Mouse (Mus musculus) cerebellum, postnatal 25 days (tissue): ENCODE data around the gene 1700016C15Rik.

Source experiments
- DNase-seq, 2 experiments: peaks; one replicate each; pipeline ENCODE4 v3.0.0; 2021; ENCODE audit warnings: mixed read lengths in 2 of 2

The 1700016C15Rik gene

DNA sequence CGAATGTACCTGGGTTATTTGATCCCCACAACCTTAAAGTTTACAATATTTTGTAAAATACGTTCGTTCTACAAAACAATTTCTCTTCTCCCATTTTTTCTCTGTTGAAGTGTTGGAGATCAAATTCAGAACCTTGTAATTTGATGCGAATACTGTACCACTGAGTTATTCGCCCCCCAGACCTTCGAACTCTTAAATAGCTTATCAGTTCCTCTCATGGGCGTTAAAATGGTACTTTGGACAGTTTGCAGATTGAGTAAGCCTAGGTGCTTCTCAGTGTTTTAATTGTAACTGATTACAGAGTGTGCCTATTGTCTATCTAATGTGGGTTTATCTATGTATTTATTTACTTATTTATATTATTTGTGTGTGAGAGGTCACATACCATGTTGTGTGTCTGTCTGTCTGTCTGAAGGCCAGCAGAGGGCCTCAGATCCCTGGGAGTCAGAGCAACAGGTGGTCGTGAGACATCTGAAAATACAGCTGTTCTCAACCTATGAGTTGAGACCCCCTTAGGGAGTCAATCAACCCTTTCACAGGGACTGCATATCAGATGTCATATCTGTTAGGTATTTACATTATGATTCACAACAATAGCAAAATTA is 67.6 kb downstream of the 1700016C15Rik start:
- DNase-seq: peak in 1 of 2 experiments; percentile 21
